Mouse (Mus musculus): ENCODE data around the gene Dagla.

The Dagla gene

GRCm38 (mm10) chr19:10208851-10209250 is 95.8 kb downstream of the Dagla start:
- in situ Hi-C loops (cut with MboI; ENCODE audit: low sequenced_read_pairs): no loop called here

GRCm38 (mm10) chr19:10205051-10205450 is 99.6 kb downstream of the Dagla start:
- in situ Hi-C loops (cut with MboI; ENCODE audit: low sequenced_read_pairs): no loop called here

GRCm38 (mm10) chr19:10204616-10205001 is 100.1 kb downstream of the Dagla start:
- in situ Hi-C loops (cut with MboI; ENCODE audit: low sequenced_read_pairs): no loop called here

- in situ Hi-C loops (cut with MboI; ENCODE audit: low sequenced_read_pairs): no loop called here
Observed at GRCm38 (mm10) chr19:10203848-10204615, 100.6 kb downstream of the Dagla start, which contains the start of the genes Tmem258 and Fen1. Gene Tmem258, plus strand, starts transcription at chr19:10204014. Gene Fen1, minus strand, starts transcription at chr19:10204169.

- in situ Hi-C loops (cut with MboI; ENCODE audit: low sequenced_read_pairs): no loop called here
Observed at GRCm38 (mm10) chr19:10203146-10203847, 101.4 kb downstream of the Dagla start.

- in situ Hi-C loops (cut with MboI; ENCODE audit: low sequenced_read_pairs): loop anchor here (25.0 kb wide), 2 partner anchors 186 to 286 kb away; partner anchors contain the start of genes Best1 and Rab3il1
Observed at GRCm38 (mm10) chr19:10198723-10199122, 106.0 kb downstream of the Dagla start.

- in situ Hi-C loops (cut with MboI; ENCODE audit: low sequenced_read_pairs): loop anchor here (25.0 kb wide), 2 partner anchors 186 to 286 kb away; partner anchors contain the start of genes Best1 and Rab3il1
Observed at GRCm38 (mm10) chr19:10198286-10198685, 106.4 kb downstream of the Dagla start.

GRCm38 (mm10) chr19:10197130-10197529 is 107.5 kb downstream of the Dagla start:
- in situ Hi-C loops (cut with MboI; ENCODE audit: low sequenced_read_pairs): loop anchor here (25.0 kb wide), 2 partner anchors 185 to 285 kb away; partner anchors contain the start of genes Best1 and Rab3il1

Measured in CH12F3 (cell line).